Mouse (Mus musculus): ENCODE measurements around the gene Tbc1d5. TPM values are rescaled to one million over a fixed set of nuclear protein-coding genes. Genes with fewer than 3 reads are reported as not detected.

Tbc1d5 gene
- total RNA-seq, 2 experiments from 2014 or later: 18.4 to 19.7 TPM

GRCm38 (mm10) chr17:51104294-51104693, 74.9 kb downstream of the Tbc1d5 start:
- no peak for DNase-seq (ENCODE audit: low spot score in 2 of 2)

- no peak for DNase-seq (ENCODE audit: low spot score in 2 of 2)
Measured at GRCm38 (mm10) chr17:51043869-51044268, 135.3 kb downstream of the Tbc1d5 start.

- DNase-seq (ENCODE audit: low spot score in 2 of 2): no peak
Measured at GRCm38 (mm10) chr17:51040861-51041260, 138.3 kb downstream of the Tbc1d5 start.

- DNase-seq (ENCODE audit: low spot score in 2 of 2): no peak
Measured at GRCm38 (mm10) chr17:51023227-51023626, 155.9 kb downstream of the Tbc1d5 start.

- no peak for DNase-seq (ENCODE audit: low spot score in 2 of 2)
Measured at GRCm38 (mm10) chr17:51016384-51016783, 162.8 kb downstream of the Tbc1d5 start.

GRCm38 (mm10) chr17:51013908-51014307, 165.2 kb downstream of the Tbc1d5 start:
- DNase-seq (ENCODE audit: low spot score in 2 of 2): no peak

GRCm38 (mm10) chr17:51003179-51003578, 176.0 kb downstream of the Tbc1d5 start:
- no peak for DNase-seq (ENCODE audit: low spot score in 2 of 2)

- no peak for DNase-seq (ENCODE audit: low spot score in 2 of 2)
Measured at GRCm38 (mm10) chr17:50998216-50998615, 180.9 kb downstream of the Tbc1d5 start.

- DNase-seq (ENCODE audit: low spot score in 2 of 2): no peak
Measured at GRCm38 (mm10) chr17:50993294-50993993, 185.7 kb downstream of the Tbc1d5 start.

GRCm38 (mm10) chr17:50990770-50991405, 188.3 kb downstream of the Tbc1d5 start:
- DNase-seq (ENCODE audit: low spot score in 2 of 2): no peak

GRCm38 (mm10) chr17:50987935-50988334, 191.2 kb downstream of the Tbc1d5 start:
- DNase-seq (ENCODE audit: low spot score in 2 of 2): no peak

- DNase-seq (ENCODE audit: low spot score in 2 of 2): no peak
Measured at GRCm38 (mm10) chr17:50981933-50982332, 197.2 kb downstream of the Tbc1d5 start.

- no peak for DNase-seq (ENCODE audit: low spot score in 2 of 2)
Measured at GRCm38 (mm10) chr17:50972142-50972541, 207.0 kb downstream of the Tbc1d5 start.

- no peak for DNase-seq (ENCODE audit: low spot score in 2 of 2)
Measured at GRCm38 (mm10) chr17:50966147-50966546, 213.0 kb downstream of the Tbc1d5 start.

GRCm38 (mm10) chr17:50954313-50954712, 224.8 kb downstream of the Tbc1d5 start:
- peak in 1 of 2 experiments; percentile 11 for DNase-seq (ENCODE audit: low spot score in 2 of 2)

GRCm38 (mm10) chr17:50922308-50922707, 256.8 kb downstream of the Tbc1d5 start:
- no peak for DNase-seq (ENCODE audit: low spot score in 2 of 2)

- no peak for DNase-seq (ENCODE audit: low spot score in 2 of 2)
Measured at GRCm38 (mm10) chr17:50915216-50915615, 263.9 kb downstream of the Tbc1d5 start.

GRCm38 (mm10) chr17:50908568-50909335, 270.4 kb downstream of the Tbc1d5 start:
- DNase-seq (ENCODE audit: low spot score in 2 of 2): no peak

GRCm38 (mm10) chr17:50908160-50908559, 271.0 kb downstream of the Tbc1d5 start:
- DNase-seq (ENCODE audit: low spot score in 2 of 2): no peak

GRCm38 (mm10) chr17:50906630-50907029, 272.5 kb downstream of the Tbc1d5 start:
- DNase-seq (ENCODE audit: low spot score in 2 of 2): no peak

GRCm38 (mm10) chr17:50904463-50904862, 274.7 kb downstream of the Tbc1d5 start:
- DNase-seq (ENCODE audit: low spot score in 2 of 2): no peak

GRCm38 (mm10) chr17:50897867-50898266, 281.3 kb downstream of the Tbc1d5 start:
- DNase-seq (ENCODE audit: low spot score in 2 of 2): no peak

All from layer of hippocampus, postnatal 10 days (tissue).